Mouse (Mus musculus) lung, adult 2 months (tissue): Measurements from ENCODE around the gene Cdh1. TPM values are rescaled to one million over a fixed set of nuclear protein-coding genes. Genes with fewer than 3 reads are reported as not detected.
"Not testable (repeated sequence)": the region's sequence is repeated elsewhere in the genome, so short reads cannot be mapped to it uniquely, and the experiment has no call there.

Experiments used
- DNase-seq: peaks from one replicate; pipeline ENCODE4 v3.0.0; 2022
- H3K4me1 ChIP-seq: fragments of 200-500 bp; 2 replicates; pipeline ENCODE4 v1.6.1; 2011; ENCODE audit warnings: low read length; ENCODE audit not compliant: control insufficient read depth, insufficient read depth
- H3K4me3 ChIP-seq: fragments of 200-500 bp; replicated peaks from 2 replicates; pipeline ENCODE3; 2011; ENCODE audit warnings: low read depth, mild to moderate bottlenecking, control low read depth, low read length; ENCODE audit errors: extremely low read depth
- CTCF ChIP-seq: fragments of 200-500 bp; IDR thresholded peaks from 2 replicates; pipeline ENCODE4 v1.5.1; 2011; ENCODE audit warnings: mild to moderate bottlenecking, low read length, control low read depth; ENCODE audit not compliant: insufficient read depth
- POLR2A ChIP-seq: fragments of 200-500 bp; IDR thresholded peaks from 2 replicates; pipeline ENCODE4 v1.6.1; 2011; ENCODE audit warnings: low read depth, mild to moderate bottlenecking, control low read depth, low read length, borderline replicate concordance; ENCODE audit errors: extremely low read depth
- WGBS: fragments of 180-500 bp; shearing (Covaris S2); methylation state at CpG from one replicate; pipeline ENCODE4 v1.1.7; 2018; 5-methylcytosine and 5-hydroxymethylcytosine counted together
- polyA plus RNA-seq: library from polyadenylated mRNA; depleted of rRNA; stranded (reverse); fragments of >200 nt; gene quantifications from 2 replicates; pipeline ENCODE4 v1.2.3, GENCODE M21; 2012

Cdh1 gene
- polyA plus RNA-seq, 1 experiment = 140 TPM

GRCm38 (mm10) chr8:106574283-106574682 is 28.9 kb upstream of the Cdh1 start:
- H3K4me1 ChIP-seq = peaks cover 5% of the 10 kb centered on the region
- WGBS = 67% methylated on average over 4 of the region's 4 CpGs

GRCm38 (mm10) chr8:106576849-106577555 is 26.1 kb upstream of the Cdh1 start:
- TF ChIP-seq CTCF (no peak), POLR2A (no peak)
- Histone ChIP-seq H3K4me3 (no peak overlapping the region), H3K4me1 (peaks cover 7% of the 10 kb centered on the region)
- DNase-seq = peak; percentile 26
- 15% methylated on average over 6 of the region's 6 CpGs for WGBS

More at GRCm38 (mm10) chr8:106574283-106574682, 28.9 kb upstream of the Cdh1 start:
- TF ChIP-seq CTCF = no peak
- no peak for TF ChIP-seq POLR2A
- DNase-seq = no peak
- H3K4me3 ChIP-seq = no peak overlapping the region

GRCm38 (mm10) chr8:106579510-106579909 is 23.6 kb upstream of the Cdh1 start:
- no peak for DNase-seq
- H3K4me1 ChIP-seq = peaks cover 7% of the 10 kb centered on the region
- TF ChIP-seq CTCF (no peak), POLR2A (no peak)
- no peak overlapping the region for H3K4me3 ChIP-seq
- 67% methylated on average over 2 of the region's 2 CpGs for WGBS

GRCm38 (mm10) chr8:106581344-106582088 is 21.6 kb upstream of the Cdh1 start:
- H3K4me3 ChIP-seq = no peak overlapping the region
- no peak for TF ChIP-seq CTCF
- TF ChIP-seq POLR2A = no peak
- 57% methylated on average over 6 of the region's 6 CpGs for WGBS
- H3K4me1 ChIP-seq = peaks cover 7% of the 10 kb centered on the region
- peak; percentile 23 for DNase-seq

- peaks cover 6% of the 10 kb centered on the region; the same call in 1 of the 2 replicates for H3K4me1 ChIP-seq
- WGBS = 37% methylated on average over 11 of the region's 11 CpGs
- no peak for TF ChIP-seq CTCF
- TF ChIP-seq POLR2A = no peak
- no peak for DNase-seq
- no peak overlapping the region for H3K4me3 ChIP-seq
Observed at GRCm38 (mm10) chr8:106584942-106585670, 18.0 kb upstream of the Cdh1 start.

- Histone ChIP-seq H3K4me1 (peaks cover 6% of the 10 kb centered on the region; the same call in 1 of the 2 replicates), H3K4me3 (no peak overlapping the region)
- WGBS = 75% methylated on average over 3 of the region's 3 CpGs
- DNase-seq = no peak
- TF ChIP-seq CTCF (no peak), POLR2A (no peak)
Observed at GRCm38 (mm10) chr8:106585671-106586037, 17.5 kb upstream of the Cdh1 start.

GRCm38 (mm10) chr8:106586896-106587295 is 16.3 kb upstream of the Cdh1 start:
- 80% methylated on average over 8 of the region's 8 CpGs for WGBS
- Histone ChIP-seq H3K4me1 (peaks cover 4% of the 10 kb centered on the region; the same call in 1 of the 2 replicates), H3K4me3 (no peak overlapping the region)
- TF ChIP-seq POLR2A (no peak), CTCF (no peak)
- no peak for DNase-seq

GRCm38 (mm10) chr8:106588443-106589431 is 14.4 kb upstream of the Cdh1 start:
- no peak for TF ChIP-seq CTCF
- TF ChIP-seq POLR2A = no peak
- Histone ChIP-seq H3K4me1 (peaks cover 4% of the 10 kb centered on the region; the same call in 1 of the 2 replicates), H3K4me3 (no peak overlapping the region)
- DNase-seq = no peak
- 37% methylated on average over 3 of the region's 3 CpGs for WGBS

- no peak for DNase-seq
- Histone ChIP-seq H3K4me1 (peaks cover 4% of the 10 kb centered on the region; the same call in 1 of the 2 replicates), H3K4me3 (no peak overlapping the region)
- 37% methylated on average over 3 of the region's 3 CpGs for WGBS
- no peak for TF ChIP-seq POLR2A
- TF ChIP-seq CTCF = no peak
Observed at GRCm38 (mm10) chr8:106592458-106592857, 10.7 kb upstream of the Cdh1 start.

GRCm38 (mm10) chr8:106595623-106596022 is 7.5 kb upstream of the Cdh1 start:
- not testable (repeated sequence) for H3K4me1 ChIP-seq, DNase-seq, H3K4me3 ChIP-seq
- 84% methylated on average over 3 of the region's 3 CpGs for WGBS
